Mouse (Mus musculus) layer of hippocampus, adult 11-12 months (tissue): ENCODE results near the gene 4930433I11Rik.
"Not testable (repeated sequence)": the region's sequence is repeated elsewhere in the genome, so short reads cannot be mapped to it uniquely, and the experiment has no call there.

Source experiments
- DNase-seq: peaks from one replicate; pipeline ENCODE4 v3.0.0; 2022; ENCODE audit warnings: low spot score

Gene 4930433I11Rik

DNA sequence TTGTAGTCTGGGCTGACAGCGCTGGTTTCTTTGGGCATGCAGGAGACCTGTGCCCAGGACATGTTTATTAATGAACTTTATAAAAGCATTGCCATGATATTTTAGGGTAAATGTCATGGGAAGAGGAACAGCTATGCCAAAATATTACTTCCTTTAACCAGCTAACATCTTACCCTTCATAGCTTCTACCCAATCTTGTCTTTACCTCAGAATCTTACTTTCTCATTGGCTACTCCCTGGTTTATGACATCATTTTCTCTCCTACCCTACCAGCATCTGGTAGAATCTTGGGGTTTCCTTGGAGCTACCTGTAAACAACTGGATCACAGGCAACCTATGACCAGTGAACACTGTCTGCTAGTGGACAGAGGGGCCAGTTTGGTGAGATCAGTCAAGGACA, at the start of gene 4930433I11Rik:
4930433I11Rik (plus strand) TSS at position 301 of the 400 bp plus-strand sequence.
- DNase-seq, result no peak

DNA sequence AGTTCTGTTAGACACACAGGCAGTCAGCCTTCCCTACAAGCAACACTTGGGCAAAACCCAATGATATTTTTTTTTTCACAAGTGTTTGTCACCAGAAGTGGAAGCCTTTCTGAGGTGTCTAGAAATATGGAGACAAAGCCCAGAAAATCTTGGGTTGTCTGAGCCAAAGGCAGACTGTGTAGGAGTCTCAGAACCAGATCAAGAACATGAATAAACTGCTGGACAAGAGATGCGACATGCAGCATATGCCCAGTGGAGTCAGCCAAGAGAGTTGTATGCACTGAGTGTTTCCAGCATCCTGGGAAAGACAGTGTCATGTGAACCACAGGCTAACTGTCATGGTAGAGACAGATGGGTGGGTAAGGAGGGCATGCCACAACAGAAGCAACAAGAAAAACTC, 48.0 kb upstream of the 4930433I11Rik start:
- no peak for DNase-seq

DNA sequence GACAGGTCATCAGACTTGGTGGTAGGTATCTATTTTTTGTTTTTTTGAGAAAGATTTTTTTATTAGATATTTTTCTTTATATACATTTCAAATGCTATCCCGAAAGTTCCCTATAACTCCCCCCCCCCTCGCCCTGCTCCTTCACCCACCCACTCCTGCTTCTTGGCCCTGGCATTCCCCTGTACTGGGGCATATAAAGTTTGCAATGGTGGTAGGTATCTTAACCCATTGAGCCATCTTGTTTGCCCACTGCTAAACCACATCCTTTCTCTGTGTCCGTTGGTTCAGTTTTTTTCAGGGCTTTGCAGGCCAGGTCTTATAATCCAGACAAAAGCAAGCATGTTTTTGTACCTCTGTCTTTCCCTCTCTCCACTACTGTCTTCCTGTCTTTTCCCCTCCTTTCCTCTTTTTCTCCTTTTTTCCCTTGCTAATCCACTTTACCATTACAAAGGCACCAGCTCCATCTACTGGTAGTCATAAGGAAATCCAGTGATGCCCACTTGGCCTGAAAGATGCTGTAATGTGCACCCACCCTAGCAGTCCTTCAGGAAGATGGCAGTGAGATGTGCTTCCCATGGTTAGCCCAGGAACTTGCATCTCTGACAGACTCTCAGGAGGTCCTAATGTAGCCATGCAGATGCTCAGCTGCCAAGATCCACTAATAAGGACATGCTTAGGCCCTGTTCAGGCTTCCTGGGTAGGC, 45.0 kb upstream of the 4930433I11Rik start:
- DNase-seq, result peak; percentile 18

DNA sequence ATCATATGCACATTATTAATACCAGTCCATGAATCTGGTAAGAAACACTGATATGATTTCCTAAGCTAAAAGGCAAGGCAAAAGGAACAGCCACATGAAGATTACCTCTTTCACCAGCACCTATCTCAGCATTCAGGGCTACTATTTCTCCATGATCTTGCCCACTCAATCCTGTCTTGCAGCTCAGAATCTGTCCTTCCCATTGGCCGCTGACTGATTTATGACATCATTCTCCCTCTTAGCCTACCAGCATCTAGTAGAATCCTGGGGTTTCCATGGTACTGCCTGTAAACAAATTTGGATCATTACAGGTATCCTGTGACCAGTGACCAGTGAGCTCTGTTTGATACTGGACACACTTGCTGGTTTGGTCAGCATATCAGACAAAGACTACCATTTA, 45.1 kb downstream of the 4930433I11Rik start, which contains the start of gene Gm4884:
Gm4884 (plus strand) TSS at position 301 of the 400 bp plus-strand sequence.
- DNase-seq, result not testable (repeated sequence)

DNA sequence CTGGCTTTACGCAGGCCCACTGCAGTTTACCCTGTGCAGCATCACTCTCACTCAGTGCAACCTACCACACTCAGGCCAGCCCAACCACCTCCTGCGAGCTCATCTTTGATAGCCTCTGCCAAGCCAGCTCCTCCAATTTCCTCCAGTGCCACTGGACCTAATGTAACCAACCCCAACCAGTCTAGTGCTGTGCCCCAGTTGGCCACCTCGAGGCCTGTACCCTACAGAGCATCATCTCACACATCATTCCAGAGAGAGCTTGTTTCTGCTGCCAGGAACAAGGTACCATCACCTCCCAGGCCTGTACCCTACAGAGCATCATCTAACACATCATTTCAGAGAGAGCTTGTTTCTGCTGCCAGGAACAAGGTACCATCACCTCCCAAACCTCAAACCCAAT, 56.7 kb downstream of the 4930433I11Rik start:
- not testable (repeated sequence) for DNase-seq
